Mouse (Mus musculus): ENCODE measurements around the gene Mark1. TPM values are rescaled to one million over a fixed set of nuclear protein-coding genes. Genes with fewer than 3 reads are reported as not detected.

Gene Mark1
- polyA plus RNA-seq, 1 experiment, result 49.7 TPM

GRCm38 (mm10) chr1:184905904-184906745 lies 93.2 kb downstream of the Mark1 start:
- TF ChIP-seq CTCF (IDR thresholded peaks at IDR 0.05; ENCODE audit: extremely low read depth, insufficient read depth, low read length) (no peak), POLR2A (IDR thresholded peaks at IDR 0.05; ENCODE audit: extremely low read depth, insufficient read depth, low read length) (no peak)
- no peak overlapping the region for H3K27ac ChIP-seq (ENCODE audit: insufficient read depth, low read length)

GRCm38 (mm10) chr1:184905371-184905770 lies 94.0 kb downstream of the Mark1 start:
- Histone ChIP-seq H3K27ac (ENCODE audit: insufficient read depth, low read length) (no peak overlapping the region), H3K4me3 (ENCODE audit: insufficient read depth, low read length) (no peak overlapping the region), H3K4me1 (ENCODE audit: control insufficient read depth, insufficient read depth, low read length) (no peaks in the 10 kb centered on the region; the same call in none of the 2 replicates)
- TF ChIP-seq CTCF (IDR thresholded peaks at IDR 0.05; ENCODE audit: extremely low read depth, insufficient read depth, low read length), result no peak
- no peak for TF ChIP-seq POLR2A (IDR thresholded peaks at IDR 0.05; ENCODE audit: extremely low read depth, insufficient read depth, low read length)

More at GRCm38 (mm10) chr1:184905904-184906745, 93.2 kb downstream of the Mark1 start:
- H3K4me3 ChIP-seq (ENCODE audit: insufficient read depth, low read length), result no peak overlapping the region
- H3K4me1 ChIP-seq (ENCODE audit: control insufficient read depth, insufficient read depth, low read length), result no peaks in the 10 kb centered on the region; the same call in none of the 2 replicates

GRCm38 (mm10) chr1:184903697-184904096 lies 95.7 kb downstream of the Mark1 start:
- H3K4me1 ChIP-seq (ENCODE audit: control insufficient read depth, insufficient read depth, low read length), result no peaks in the 10 kb centered on the region; the same call in 1 of the 2 replicates
- H3K4me3 ChIP-seq (ENCODE audit: insufficient read depth, low read length), result no peak overlapping the region
- TF ChIP-seq CTCF (IDR thresholded peaks at IDR 0.05; ENCODE audit: extremely low read depth, insufficient read depth, low read length) (no peak), POLR2A (IDR thresholded peaks at IDR 0.05; ENCODE audit: extremely low read depth, insufficient read depth, low read length) (no peak)
- no peak overlapping the region for H3K27ac ChIP-seq (ENCODE audit: insufficient read depth, low read length)

- Histone ChIP-seq H3K27ac (ENCODE audit: insufficient read depth, low read length) (no peak overlapping the region), H3K4me3 (ENCODE audit: insufficient read depth, low read length) (no peak overlapping the region), H3K4me1 (ENCODE audit: control insufficient read depth, insufficient read depth, low read length) (no peaks in the 10 kb centered on the region)
- TF ChIP-seq POLR2A (IDR thresholded peaks at IDR 0.05; ENCODE audit: extremely low read depth, insufficient read depth, low read length), result no peak
- TF ChIP-seq CTCF (IDR thresholded peaks at IDR 0.05; ENCODE audit: extremely low read depth, insufficient read depth, low read length), result no peak
Observed at GRCm38 (mm10) chr1:184902886-184903285, 96.5 kb downstream of the Mark1 start.

GRCm38 (mm10) chr1:184897350-184897749 lies 102.0 kb downstream of the Mark1 start:
- Histone ChIP-seq H3K27ac (ENCODE audit: insufficient read depth, low read length) (no peak overlapping the region), H3K4me3 (ENCODE audit: insufficient read depth, low read length) (no peak overlapping the region), H3K4me1 (ENCODE audit: control insufficient read depth, insufficient read depth, low read length) (no peaks in the 10 kb centered on the region)
- TF ChIP-seq POLR2A (IDR thresholded peaks at IDR 0.05; ENCODE audit: extremely low read depth, insufficient read depth, low read length), result no peak
- no peak for TF ChIP-seq CTCF (IDR thresholded peaks at IDR 0.05; ENCODE audit: extremely low read depth, insufficient read depth, low read length)

- Histone ChIP-seq H3K27ac (ENCODE audit: insufficient read depth, low read length) (no peak overlapping the region), H3K4me1 (ENCODE audit: control insufficient read depth, insufficient read depth, low read length) (no peaks in the 10 kb centered on the region), H3K4me3 (ENCODE audit: insufficient read depth, low read length) (no peak overlapping the region)
- TF ChIP-seq CTCF (IDR thresholded peaks at IDR 0.05; ENCODE audit: extremely low read depth, insufficient read depth, low read length) (peak; percentile 65), POLR2A (IDR thresholded peaks at IDR 0.05; ENCODE audit: extremely low read depth, insufficient read depth, low read length) (no peak)
Observed at GRCm38 (mm10) chr1:184891998-184892397, 107.4 kb downstream of the Mark1 start.

- no peak overlapping the region for H3K27ac ChIP-seq (ENCODE audit: insufficient read depth, low read length)
- H3K4me1 ChIP-seq (ENCODE audit: control insufficient read depth, insufficient read depth, low read length), result no peaks in the 10 kb centered on the region
- TF ChIP-seq POLR2A (IDR thresholded peaks at IDR 0.05; ENCODE audit: extremely low read depth, insufficient read depth, low read length) (no peak), CTCF (IDR thresholded peaks at IDR 0.05; ENCODE audit: extremely low read depth, insufficient read depth, low read length) (no peak)
- no peak overlapping the region for H3K4me3 ChIP-seq (ENCODE audit: insufficient read depth, low read length)
Observed at GRCm38 (mm10) chr1:184889454-184889853, 109.9 kb downstream of the Mark1 start.

- Histone ChIP-seq H3K27ac (ENCODE audit: insufficient read depth, low read length) (no peak overlapping the region), H3K4me1 (ENCODE audit: control insufficient read depth, insufficient read depth, low read length) (no peaks in the 10 kb centered on the region), H3K4me3 (ENCODE audit: insufficient read depth, low read length) (no peak overlapping the region)
- TF ChIP-seq CTCF (IDR thresholded peaks at IDR 0.05; ENCODE audit: extremely low read depth, insufficient read depth, low read length) (no peak), POLR2A (IDR thresholded peaks at IDR 0.05; ENCODE audit: extremely low read depth, insufficient read depth, low read length) (no peak)
Observed at GRCm38 (mm10) chr1:184886160-184886559, 113.2 kb downstream of the Mark1 start.

- Histone ChIP-seq H3K4me1 (ENCODE audit: control insufficient read depth, insufficient read depth, low read length) (no peaks in the 10 kb centered on the region), H3K27ac (ENCODE audit: insufficient read depth, low read length) (peak within 1 kb of the TSS; percentile 66), H3K4me3 (ENCODE audit: insufficient read depth, low read length) (peak within 1 kb of the TSS; percentile 60)
- TF ChIP-seq POLR2A (IDR thresholded peaks at IDR 0.05; ENCODE audit: extremely low read depth, insufficient read depth, low read length) (no peak), CTCF (IDR thresholded peaks at IDR 0.05; ENCODE audit: extremely low read depth, insufficient read depth, low read length) (peak; percentile 14; the same call in 1 of the 2 replicates)
Observed at GRCm38 (mm10) chr1:184882281-184883268, 116.8 kb downstream of the Mark1 start, which contains the start of gene C130074G19Rik. C130074G19Rik (minus strand) TSS chr1:184883218.
